Mouse (Mus musculus): ENCODE data around the gene Ssxb10. TPM values are rescaled to one million over a fixed set of nuclear protein-coding genes. Genes with fewer than 3 reads are reported as not detected.

Gene Ssxb10
- not detected in 2 replicates for polyA plus RNA-seq (2015; fragmentation: Nextera tagmentation; extraction: Ambion mirVana)

GRCm38 (mm10) chrX:8327124-8327523 lies at the start of gene Ssxb10:
Gene Ssxb10 (plus strand): TSS chrX:8327424.

GRCm38 (mm10) chrX:8366678-8367077 lies 39.5 kb downstream of the Ssxb10 start, which contains the start of gene Ssxb9:
Gene Ssxb9 (plus strand): TSS chrX:8366978.

Other genes with a start within 250 kb of the Ssxb10 start
- 0.35 and 0.71 TPM in 2 replicates for gene Was, start 236.9 kb upstream of the Ssxb10 start, polyA plus RNA-seq (2015; fragmentation: Nextera tagmentation; extraction: Ambion mirVana)
- gene Wdr13, start 194.5 kb upstream of the Ssxb10 start, polyA plus RNA-seq (2015; fragmentation: Nextera tagmentation; extraction: Ambion mirVana) = 10.3 and 11.4 TPM in 2 replicates
- gene Rbm3, start 181.5 kb upstream of the Ssxb10 start, polyA plus RNA-seq (2015; fragmentation: Nextera tagmentation; extraction: Ambion mirVana) = 308 and 398 TPM in 2 replicates
- gene Tbc1d25, start 151.2 kb upstream of the Ssxb10 start, polyA plus RNA-seq (2015; fragmentation: Nextera tagmentation; extraction: Ambion mirVana) = 3.9 and 4.3 TPM in 2 replicates
- 16.0 and 23.1 TPM in 2 replicates for gene Ebp, start 133.9 kb upstream of the Ssxb10 start, polyA plus RNA-seq (2015; fragmentation: Nextera tagmentation; extraction: Ambion mirVana)
- gene Porcn, start 120.9 kb upstream of the Ssxb10 start, polyA plus RNA-seq (2015; fragmentation: Nextera tagmentation; extraction: Ambion mirVana) = 4.0 and 4.2 TPM in 2 replicates
- gene Ftsj1, start 75.0 kb upstream of the Ssxb10 start, polyA plus RNA-seq (2015; fragmentation: Nextera tagmentation; extraction: Ambion mirVana) = 17.2 and 17.9 TPM in 2 replicates
- 0.16 and 0.22 TPM in 2 replicates for gene Slc38a5, start 56.3 kb upstream of the Ssxb10 start, polyA plus RNA-seq (2015; fragmentation: Nextera tagmentation; extraction: Ambion mirVana)
- gene Ssxb9, start 39.6 kb downstream of the Ssxb10 start, polyA plus RNA-seq (2015; fragmentation: Nextera tagmentation; extraction: Ambion mirVana) = not detected in 2 replicates
- not detected in 2 replicates for gene Ssxb1, start 85.9 kb downstream of the Ssxb10 start, polyA plus RNA-seq (2015; fragmentation: Nextera tagmentation; extraction: Ambion mirVana)
- not detected in 2 replicates for gene Ssxb2, start 134.3 kb downstream of the Ssxb10 start, polyA plus RNA-seq (2015; fragmentation: Nextera tagmentation; extraction: Ambion mirVana)
- not detected in 2 replicates for gene Gm14459, start 197.5 kb downstream of the Ssxb10 start, polyA plus RNA-seq (2015; fragmentation: Nextera tagmentation; extraction: Ambion mirVana)
- not detected in 2 replicates for gene Ssxb6, start 220.8 kb downstream of the Ssxb10 start, polyA plus RNA-seq (2015; fragmentation: Nextera tagmentation; extraction: Ambion mirVana)

Data from skeletal muscle tissue, postnatal 0 days (tissue).